Mouse (Mus musculus) Muller cell, postnatal 12 days (primary cell): ENCODE measurements around the gene Erg.

ENCODE experiments used
- DNase-seq: peaks from one replicate; pipeline ENCODE4 v3.0.0-alpha.2; 2015; ENCODE audit errors: inconsistent ontology term

Erg gene

DNA sequence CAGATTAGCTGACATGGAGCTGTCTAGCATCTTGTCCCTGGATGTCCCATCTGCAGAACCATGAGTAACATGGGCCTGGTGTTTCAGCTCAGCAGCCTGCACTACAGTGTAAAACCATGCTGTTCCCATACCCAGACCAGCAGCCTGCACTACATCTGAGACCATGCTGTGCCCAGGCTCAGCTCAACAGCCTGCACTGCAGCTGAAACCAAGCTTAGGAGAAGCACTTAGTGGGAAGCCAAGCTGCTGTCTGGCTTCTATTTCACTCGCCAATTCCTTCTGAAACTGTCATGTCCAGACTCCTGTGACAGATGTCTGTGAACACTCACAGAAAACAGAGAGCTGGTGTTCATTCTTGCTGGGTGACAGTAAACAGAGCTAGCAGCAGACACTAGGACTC, 195.6 kb downstream of the Erg start:
- no peak for DNase-seq

DNA sequence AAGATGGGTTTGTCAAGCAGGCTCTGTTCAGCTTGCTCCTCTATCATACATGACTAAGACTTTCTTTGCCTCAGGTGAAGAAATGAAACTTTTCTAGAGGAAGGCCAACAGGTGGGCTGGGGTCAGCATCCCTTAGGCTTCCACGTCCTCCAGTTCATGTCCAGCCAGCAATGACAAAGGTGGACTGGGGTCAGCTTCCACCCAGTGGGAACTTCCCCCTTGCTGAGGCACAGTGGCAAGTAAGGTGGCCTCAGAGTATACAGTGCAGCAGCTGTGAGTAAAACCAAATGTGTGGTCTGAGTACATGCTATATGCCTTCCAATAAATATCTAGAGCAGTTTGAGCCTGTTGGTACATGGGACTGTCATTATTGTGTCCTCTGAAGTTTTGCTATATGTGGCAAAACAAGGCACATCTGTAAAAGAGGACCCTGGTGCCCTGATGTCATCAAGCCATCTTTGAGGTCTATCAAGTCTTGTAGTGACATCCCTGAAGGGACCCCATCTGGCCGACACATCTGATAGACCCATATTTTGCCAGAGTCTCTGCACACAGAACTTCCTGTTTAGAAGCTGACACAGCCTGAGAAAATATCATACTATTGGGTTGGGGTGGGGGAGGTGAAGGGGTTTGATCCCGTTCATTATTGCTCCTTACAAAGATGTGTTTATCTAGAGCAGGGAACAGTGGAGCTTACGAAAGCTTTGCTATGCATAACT, 197.4 kb downstream of the Erg start:
- DNase-seq, result no peak

DNA sequence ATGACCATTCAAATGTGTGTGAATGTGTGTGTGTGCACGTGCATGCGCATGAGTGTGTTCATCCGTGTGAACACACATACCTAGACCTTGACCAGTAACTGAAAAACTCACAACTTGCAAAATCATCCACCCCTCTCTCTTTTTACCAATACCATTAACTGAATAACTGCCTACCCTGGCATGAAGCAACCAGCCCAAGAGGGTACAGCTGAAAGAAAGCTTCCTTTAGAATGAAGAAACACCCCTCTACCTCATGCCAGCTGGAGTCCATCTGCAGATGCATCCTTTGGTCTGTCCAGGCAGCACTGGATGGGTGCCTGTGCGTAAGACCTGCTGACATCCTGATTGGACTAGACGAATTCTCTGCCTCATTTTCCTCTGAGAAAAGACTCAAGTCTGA, 198.1 kb downstream of the Erg start:
- DNase-seq, result no peak

DNA sequence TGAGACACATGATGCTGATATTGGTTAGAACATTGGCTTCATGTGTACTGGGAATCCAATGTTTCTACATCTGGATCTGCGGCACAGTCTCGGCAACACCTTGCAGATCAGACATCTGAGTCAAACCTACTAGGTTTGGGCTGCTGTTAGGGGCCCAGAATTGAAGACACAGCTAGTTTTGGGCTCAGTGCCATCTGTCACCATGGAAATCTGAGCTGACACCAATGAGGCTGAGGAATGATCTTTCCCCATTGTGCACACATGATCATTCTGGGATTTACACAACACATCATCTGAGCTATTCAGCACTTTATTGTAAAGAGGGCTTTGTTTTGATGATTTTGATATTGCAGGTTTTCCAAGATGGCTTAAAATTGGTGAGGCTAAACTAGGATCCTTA, 199.4 kb downstream of the Erg start:
- no peak for DNase-seq

DNA sequence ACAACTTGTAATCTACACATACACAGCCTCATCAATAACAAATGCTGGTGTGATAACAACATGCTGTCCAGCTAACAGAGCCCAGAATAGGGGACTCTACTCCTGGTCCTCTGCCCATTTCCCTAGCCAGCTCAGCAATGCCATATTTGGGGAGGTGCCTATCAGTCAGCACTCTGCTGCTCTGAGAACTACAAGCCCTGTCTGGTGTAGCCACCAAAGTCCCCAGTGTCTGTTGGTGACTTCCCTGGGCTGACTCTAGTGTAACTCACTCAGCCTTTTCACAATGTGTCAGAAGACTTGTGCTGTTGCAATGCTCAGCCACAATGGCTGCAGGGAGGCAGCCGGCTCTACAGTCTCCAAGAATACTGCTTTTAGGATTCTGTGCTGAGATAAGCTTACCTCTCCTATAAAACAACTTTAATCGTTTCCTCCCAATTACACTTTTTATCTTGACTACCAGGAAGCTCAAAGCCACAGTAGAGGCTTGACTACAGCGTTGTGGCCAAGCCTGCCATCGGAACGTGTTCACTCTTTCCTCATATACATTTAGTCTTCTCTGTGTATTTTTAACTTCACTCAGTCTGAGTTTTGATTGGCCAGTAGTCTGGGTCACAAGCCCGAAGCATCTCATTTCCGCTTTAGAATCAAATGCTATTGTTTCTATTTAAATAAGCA, 201.0 kb downstream of the Erg start:
- DNase-seq, result no peak

DNA sequence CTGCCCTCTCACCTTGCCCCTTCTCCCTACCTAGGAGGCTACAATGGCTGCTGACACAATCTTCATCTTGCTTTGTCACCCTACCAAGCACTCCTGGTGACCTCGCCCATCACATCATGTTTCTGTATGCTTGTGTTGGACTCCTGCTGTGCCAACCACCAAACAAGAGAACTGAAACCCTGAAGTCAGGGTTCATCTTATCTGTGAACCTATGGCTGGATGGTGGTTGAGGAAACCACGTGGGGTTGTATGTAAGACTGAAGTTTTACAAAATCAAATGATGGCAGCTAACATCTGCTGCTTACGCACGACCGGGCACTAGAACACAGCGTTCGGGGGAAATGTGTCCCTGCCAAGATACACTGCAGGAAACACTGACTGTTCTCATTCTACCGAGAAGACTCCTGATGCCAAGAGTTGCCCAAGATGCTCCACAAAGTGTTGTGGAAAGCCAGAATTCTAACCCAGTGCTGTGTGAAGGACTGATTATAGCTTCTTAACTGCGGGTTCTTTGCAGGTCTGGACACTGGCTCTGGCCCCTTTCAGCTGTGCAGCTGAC, 201.7 kb downstream of the Erg start:
- DNase-seq, result no peak

DNA sequence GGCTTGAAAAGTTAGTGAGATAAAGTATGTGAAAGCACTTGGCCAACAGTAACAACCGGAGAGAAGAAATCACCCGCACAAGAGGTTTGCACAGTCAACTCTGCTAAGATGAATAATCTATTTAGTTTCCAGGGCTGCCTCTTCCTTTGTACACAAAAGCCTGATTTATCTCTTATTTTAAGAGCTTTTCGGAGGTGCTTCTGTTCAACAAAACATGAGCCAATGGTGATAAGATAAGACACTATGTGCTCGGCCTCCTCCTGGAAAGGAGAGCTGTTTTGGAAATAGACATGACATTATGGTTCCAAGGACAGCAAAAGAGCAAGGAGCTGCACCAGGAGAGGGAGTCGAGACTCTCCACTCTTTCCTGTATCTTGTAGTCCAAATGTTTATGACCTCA, 204.1 kb downstream of the Erg start:
- DNase-seq, result no peak

DNA sequence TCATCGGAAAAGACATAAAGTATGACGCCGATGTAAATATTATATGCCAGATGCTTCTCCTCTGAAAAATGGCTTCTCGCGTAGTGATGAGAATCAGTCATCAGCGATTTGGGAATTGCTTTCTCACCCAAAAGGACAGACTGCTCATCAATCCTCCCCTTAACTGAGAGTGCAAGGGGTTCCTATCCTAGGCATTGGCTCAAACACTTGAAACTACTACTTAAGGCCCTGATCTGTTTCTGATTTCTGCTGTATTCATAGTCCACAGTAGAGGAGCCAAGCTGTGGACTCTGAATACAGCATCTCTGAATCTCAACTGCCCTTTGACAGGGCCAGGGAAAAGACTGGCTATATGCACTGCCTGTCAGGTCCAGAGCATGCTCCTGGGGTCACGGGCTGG, 209.6 kb downstream of the Erg start:
- DNase-seq, result no peak

DNA sequence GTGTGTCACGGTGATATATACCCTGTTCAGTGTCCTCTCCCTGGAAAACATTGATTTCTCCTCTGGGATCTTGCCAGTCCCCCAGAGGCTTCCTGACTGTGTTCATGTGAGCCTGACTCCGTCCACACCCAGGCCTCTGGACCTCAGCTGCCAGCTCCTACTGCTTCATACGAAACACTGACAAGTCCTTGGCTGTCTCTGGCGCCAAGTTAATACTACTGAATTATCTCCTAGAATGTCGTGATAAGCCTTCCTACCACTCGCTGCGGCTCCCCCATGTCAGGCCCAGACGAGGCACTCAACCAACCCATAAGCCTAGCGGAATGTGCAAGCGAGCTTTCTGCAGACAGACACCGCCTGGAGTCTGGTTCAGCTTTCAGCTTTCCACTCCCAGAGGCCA, 210.0 kb downstream of the Erg start:
- DNase-seq, result no peak

DNA sequence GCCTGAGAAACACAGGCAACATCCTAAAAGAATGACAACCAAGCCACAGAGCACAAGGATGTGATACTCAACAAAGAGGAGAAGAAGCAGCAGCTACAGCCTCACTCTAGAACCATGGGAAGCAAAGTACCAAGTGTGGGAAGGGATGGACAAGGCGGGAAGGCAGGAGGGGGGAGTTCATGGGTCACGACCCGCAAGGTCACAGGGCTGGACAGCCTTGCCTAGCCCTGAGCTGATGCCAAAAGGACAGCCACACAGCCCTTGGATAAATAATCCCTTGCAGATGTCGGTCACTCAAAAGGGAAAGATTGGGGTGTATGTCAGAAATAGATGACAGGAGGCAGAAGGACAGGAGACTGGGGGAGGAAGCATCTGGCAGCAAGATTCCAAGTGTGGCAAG, 211.7 kb downstream of the Erg start:
- no peak for DNase-seq

DNA sequence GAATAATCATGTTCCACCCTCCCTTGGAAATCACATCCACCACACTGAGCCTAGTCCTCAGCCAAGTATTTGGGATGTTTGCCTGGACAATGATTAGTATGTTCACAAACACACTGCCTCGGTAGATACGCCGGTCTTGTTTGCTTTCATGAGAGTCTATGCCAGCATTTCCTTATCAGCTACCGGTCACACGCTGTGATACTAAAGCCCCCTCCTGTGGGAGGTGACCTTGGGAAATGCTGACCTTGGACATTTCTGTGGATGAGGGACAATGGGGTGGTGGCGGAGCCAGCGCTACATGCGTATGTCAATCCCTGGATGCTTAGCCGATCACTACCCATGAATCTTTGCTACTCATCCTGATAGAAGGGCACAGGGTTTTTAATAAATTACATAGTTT, 213.4 kb downstream of the Erg start:
- no peak for DNase-seq

DNA sequence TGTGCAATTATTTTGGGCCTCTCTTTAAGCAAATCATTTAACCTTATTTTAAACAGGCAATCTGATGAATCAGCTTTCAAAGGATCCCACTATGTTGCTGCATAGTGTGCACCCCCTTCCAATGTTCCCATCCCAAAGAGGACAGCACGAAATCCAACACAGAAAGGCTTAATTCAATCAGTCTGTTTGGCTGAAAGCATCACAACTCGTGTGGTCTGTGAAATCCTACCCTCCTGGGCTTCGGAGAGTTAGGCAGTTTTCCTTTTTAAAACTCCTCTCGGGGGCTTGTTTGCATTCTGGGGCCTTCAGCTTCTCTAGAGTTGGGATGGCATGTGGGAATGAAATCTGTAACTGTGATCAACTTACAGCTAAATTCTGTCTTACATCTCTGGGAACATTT, 214.7 kb downstream of the Erg start:
- DNase-seq, result no peak

DNA sequence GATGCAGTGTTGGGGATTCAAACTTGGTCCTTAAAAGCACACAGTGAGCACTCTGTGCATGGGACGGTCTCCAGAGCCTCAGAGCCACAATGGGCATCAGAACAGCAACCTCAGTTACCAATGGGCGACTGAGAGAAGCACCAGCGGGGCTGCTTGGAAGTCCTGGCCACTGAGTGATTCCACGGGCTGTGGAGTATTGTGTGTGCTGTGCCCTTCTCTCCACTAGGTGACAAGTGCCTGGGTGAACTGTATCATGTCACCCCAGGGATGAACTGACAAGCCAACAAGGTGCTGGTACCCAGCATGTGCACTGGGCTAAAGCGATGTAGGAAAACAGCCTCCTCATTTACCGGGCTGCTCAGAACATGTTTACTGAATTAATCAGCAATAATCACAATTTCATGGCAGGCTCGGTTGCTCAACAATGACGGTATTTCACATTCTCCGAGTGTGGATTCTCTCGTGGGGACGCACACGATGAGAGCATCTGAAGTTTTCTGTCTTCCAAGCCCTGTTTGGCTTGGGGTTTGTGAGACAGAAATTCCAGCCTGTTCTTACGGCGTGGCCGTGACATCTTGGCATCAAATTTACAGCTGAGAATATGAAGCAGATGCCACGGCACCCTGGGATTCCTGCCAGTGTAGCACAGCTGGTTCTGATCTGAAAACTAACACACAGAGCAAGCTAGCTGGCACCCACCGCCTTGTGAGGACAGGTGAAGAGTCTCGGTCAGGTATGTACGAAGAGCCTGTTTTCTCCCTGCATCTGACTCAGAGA, 219.2 kb downstream of the Erg start:
- no peak for DNase-seq

DNA sequence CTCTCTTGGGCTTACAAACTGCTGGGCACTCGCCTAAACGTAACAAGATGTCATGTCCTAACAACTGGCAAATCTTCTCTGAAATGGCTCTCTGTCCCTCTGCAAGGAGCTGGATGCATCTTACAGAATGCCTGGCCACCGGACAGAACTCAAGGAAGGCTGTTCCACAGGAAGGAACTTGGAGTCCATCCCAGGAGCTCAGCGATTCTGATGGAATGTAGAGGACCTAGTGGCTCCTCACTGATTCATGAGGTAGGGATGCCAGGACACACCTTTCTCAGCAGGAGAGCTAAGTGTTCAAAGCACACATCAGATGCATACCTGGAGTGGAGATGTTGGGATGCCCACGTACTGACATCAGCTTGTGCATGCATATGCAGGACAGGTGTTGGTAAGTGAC, 221.2 kb downstream of the Erg start:
- DNase-seq, result peak; percentile 5

DNA sequence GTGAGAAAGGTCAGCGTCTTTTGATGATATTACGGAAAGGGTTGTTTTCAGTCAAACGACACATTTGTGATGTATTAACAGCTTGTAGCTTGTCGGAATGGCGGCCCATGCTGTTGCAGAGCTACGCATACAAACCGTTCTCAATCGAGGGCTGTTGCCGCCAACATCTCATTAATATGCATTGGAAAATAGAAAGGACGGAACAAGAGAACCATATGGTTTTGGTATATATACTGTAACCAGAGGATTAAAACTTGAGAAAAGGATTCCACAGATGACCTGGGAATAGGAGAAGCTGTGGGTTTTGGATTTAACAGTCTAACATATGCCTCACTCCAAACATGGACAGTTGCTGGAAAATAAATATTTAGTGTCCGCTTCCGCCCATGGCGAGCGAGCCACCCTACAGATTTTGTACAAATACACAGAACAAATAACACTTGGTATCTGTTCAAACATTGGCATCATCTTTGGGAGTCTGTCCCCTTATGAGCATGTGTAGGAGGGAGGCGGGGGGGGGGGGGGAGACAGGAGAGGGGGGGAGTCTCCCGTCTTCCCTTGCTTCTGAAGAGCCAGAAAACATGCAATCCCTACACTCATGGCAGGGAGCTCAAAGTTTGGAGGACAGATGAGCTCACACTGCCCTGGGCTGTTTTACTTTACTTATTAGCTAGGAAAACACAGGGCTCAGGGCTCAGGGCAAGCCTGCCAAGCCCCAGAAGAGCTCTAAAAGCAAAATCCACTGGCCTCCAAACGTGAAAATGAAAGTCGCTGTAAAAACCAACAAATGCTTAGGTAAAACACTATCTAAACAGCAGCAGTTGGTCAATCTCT, 222.5 kb downstream of the Erg start:
- no peak for DNase-seq

DNA sequence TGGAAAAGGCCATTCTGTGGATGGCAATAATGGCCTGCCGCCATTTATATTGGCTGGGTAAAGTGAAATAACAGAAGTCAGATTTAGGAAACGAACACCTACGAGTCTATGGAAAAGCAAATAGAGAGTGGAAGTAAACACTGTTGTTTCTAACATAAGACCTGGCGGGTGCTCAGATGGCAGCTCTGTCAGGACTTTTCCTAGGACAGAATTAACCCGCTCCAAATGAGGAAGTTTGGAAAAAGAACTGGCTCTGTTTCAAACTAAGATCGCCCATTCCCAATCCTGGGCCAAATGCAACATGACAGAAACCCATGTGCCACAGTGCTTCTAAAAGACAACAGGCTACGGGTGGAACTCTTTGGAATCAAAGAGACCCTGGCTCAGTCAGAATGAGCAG, 224.4 kb downstream of the Erg start:
- no peak for DNase-seq

DNA sequence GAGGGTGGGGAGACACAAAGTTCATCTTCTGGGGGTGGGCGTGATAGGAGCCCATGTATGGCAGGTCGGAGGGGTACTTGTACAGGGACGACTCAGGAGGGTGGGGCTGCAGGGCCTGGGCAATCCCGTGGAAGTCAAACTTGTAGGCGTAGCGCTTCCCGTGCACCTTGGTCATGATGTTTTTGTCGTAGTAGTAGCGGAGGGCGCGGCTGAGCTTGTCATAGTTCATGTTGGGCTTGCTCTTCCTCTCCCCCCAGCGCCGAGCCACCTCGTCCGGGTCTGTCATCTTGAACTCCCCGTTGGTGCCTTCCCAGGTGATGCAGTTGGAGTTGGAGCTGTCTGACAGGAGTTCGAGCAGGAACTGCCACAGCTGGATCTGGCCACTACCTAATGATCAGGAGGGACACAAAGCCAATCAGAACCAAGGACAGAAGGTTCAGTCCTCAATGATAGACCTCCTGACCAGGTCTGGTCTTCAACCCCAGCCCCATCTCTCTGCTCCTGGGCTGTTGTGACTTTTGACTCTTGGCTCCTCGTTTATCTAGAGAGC, 225.4 kb downstream of the Erg start:
- no peak for DNase-seq

DNA sequence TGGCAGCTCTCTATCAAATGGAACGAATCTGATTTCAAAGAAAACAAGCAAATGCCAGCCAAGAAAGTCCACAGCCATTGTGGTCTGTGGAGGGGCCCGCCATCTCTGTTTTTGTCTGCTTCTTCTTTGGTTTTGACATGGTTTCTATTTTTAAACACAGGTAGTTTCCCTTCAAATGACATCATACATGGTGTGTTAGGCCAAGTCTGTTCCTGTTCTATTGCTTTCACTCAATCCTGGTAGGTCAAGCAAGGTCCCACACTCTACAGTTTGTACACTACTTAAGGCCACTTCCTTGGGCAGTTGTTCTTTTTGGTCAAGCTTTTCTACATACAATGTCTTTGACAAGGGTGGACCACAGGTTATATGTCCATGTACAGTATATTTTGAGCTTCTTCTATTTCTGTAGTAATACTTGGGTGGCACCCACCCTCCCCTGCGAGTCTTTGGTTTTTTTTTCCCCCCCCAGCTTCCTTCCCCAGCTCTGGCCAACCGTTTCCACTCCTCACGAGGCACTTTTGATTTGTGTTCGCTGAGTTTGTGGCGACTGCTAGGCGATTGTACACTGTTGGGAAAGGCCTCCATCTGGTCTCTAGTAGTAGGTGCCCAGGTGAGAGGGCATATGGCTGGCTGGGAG, 226.1 kb downstream of the Erg start:
- DNase-seq, result no peak

DNA sequence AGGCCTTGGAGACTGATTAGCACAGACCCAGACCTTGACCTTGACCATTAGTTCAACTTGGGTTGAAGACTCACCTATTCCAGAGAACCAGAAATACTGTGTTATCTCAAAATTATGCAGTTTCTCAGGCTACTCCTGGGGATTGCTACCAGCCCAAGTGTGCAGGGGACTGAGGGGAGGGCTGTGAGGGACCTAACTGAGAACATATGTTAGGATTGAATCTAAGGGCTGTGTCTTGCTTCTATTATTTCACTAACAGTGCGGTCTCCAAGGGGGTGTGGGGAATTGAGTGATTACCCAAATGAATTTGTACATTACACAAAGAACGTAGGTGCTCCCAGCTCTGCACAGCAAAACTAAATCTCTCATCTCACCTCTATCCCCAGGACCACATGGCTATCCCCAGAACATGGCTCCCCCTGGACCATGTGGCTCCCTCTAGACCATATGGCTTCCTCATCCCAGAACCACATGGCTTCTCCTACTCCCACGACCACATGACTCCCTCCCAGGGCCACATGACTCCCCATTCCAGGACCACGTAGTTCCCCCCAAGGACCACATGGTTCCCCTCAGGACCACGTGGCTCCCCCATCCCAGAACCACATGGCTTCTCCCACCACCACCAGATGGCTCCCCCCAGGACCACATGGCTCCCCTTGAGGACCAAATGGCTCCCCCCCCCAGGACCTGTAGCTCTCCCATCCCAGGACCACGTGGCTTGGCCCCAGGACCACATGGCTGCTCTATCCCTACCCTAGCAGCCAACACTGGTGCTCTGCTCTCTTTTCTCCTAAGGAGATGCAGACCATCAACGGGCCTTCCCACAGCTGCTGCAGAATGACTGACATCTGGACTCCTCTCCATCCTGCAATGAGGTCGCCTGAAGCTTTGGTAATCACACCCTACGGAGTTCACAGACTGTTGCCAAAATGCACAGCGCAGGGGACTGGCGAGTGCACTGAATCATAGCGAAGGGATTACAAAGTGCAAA, 229.1 kb downstream of the Erg start:
- no peak for DNase-seq

DNA sequence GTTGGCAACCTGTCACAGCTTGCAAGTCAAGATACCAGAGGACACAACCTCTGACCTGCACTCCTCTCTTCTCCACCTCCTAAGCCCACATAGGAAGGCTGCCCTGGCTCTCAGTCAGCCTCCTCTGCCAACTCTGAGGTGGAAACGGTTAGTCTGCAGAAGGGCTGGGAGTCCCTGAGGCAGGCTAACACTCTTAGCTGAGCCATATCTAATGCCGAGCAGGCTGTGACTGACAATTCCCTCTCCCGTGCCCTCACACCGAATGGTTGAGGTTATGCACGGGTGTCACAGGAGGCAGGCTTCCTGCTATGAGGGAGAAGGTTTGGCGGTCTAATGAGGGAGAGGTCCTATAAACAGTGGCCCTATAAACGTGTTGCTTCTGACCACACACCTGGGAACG, 232.6 kb downstream of the Erg start:
- no peak for DNase-seq
